Mouse (Mus musculus): ENCODE measurements at regions not wholly inside any gene's neighbourhood (a gene's known extent, or its start where the extent isn't known, plus 50 kb on each side); places are given as distances from the start of the nearest gene placed in this dataset.

- Histone ChIP-seq H3K27ac (ENCODE audit: low read depth) (no peak overlapping the region), H3K4me2 (no peak overlapping the region), H3K9ac (no peak overlapping the region), H3K4me1 (ENCODE audit: insufficient read depth) (no peaks in the 10 kb centered on the region), H3K27me3 (ENCODE audit: insufficient read depth, low read length) (no peaks in the 10 kb centered on the region), H3K9me3 (ENCODE audit: low read depth, low read length) (no peaks in the 10 kb centered on the region; the same call in 1 of the 2 replicates), H3K36me3 (ENCODE audit: insufficient read depth) (no peaks in the 10 kb centered on the region), H3K4me3 (ENCODE audit: low read depth, low read length) (no peak overlapping the region)
- 89% methylated on average over 3 of the region's 3 CpGs for WGBS
- TF ChIP-seq CTCF (IDR thresholded peaks at IDR 0.05; ENCODE audit: low read depth) = no peak
- ATAC-seq (ENCODE audit: insufficient read depth) (no peak), DNase-seq (no peak)
Measured at GRCm38 (mm10) chr13:60237091-60237490, 59.9 kb upstream of the Gas1 start.

- no peaks in the 10 kb centered on the region for H3K27me3 ChIP-seq (ENCODE audit: insufficient read depth, low read length)
- H3K9ac ChIP-seq = no peak overlapping the region
- ATAC-seq (ENCODE audit: insufficient read depth) (no peak), DNase-seq (peak; percentile 24)
- no peaks in the 10 kb centered on the region for H3K4me1 ChIP-seq (ENCODE audit: insufficient read depth)
- no peak overlapping the region for H3K4me2 ChIP-seq
- H3K4me3 ChIP-seq (ENCODE audit: low read depth, low read length) = no peak overlapping the region
- WGBS = 38% methylated on average over 8 of the region's 8 CpGs
- TF ChIP-seq CTCF (IDR thresholded peaks at IDR 0.05; ENCODE audit: low read depth) = no peak
- H3K9me3 ChIP-seq (ENCODE audit: low read depth, low read length) = no peaks in the 10 kb centered on the region; the same call in 1 of the 2 replicates
- no peaks in the 10 kb centered on the region for H3K36me3 ChIP-seq (ENCODE audit: insufficient read depth)
- peak overlapping the region; percentile 58; the same call in 1 of the 2 replicates for H3K27ac ChIP-seq (ENCODE audit: low read depth)
Measured at GRCm38 (mm10) chr13:60242447-60243109, 65.4 kb upstream of the Gas1 start.

GRCm38 (mm10) chr13:60243110-60243481, 65.9 kb upstream of the Gas1 start:
- H3K4me3 ChIP-seq (ENCODE audit: low read depth, low read length) = no peak overlapping the region
- no peak for ATAC-seq (ENCODE audit: insufficient read depth)
- H3K27ac ChIP-seq (ENCODE audit: low read depth) = 0 out of 2 replicates have a peak overlapping the region, but pooled peaks have one; percentile 58
- H3K36me3 ChIP-seq (ENCODE audit: insufficient read depth) = no peaks in the 10 kb centered on the region
- H3K4me1 ChIP-seq (ENCODE audit: insufficient read depth) = no peaks in the 10 kb centered on the region
- H3K9ac ChIP-seq = no peak overlapping the region
- no peaks in the 10 kb centered on the region; the same call in 1 of the 2 replicates for H3K9me3 ChIP-seq (ENCODE audit: low read depth, low read length)
- H3K27me3 ChIP-seq (ENCODE audit: insufficient read depth, low read length) = no peaks in the 10 kb centered on the region
- WGBS = 11% methylated on average over 4 of the region's 4 CpGs
- no peak overlapping the region for H3K4me2 ChIP-seq
- TF ChIP-seq CTCF (IDR thresholded peaks at IDR 0.05; ENCODE audit: low read depth) = no peak
- no peak for DNase-seq

- H3K4me2 ChIP-seq = no peak overlapping the region
- no peak for ATAC-seq (ENCODE audit: insufficient read depth)
- H3K27ac ChIP-seq (ENCODE audit: low read depth) = no peak overlapping the region
- no peaks in the 10 kb centered on the region for H3K36me3 ChIP-seq (ENCODE audit: insufficient read depth)
- no peaks in the 10 kb centered on the region for H3K4me1 ChIP-seq (ENCODE audit: insufficient read depth)
- H3K9me3 ChIP-seq (ENCODE audit: low read depth, low read length) = no peaks in the 10 kb centered on the region
- H3K4me3 ChIP-seq (ENCODE audit: low read depth, low read length) = no peak overlapping the region
- no peak for TF ChIP-seq CTCF (IDR thresholded peaks at IDR 0.05; ENCODE audit: low read depth)
- H3K9ac ChIP-seq = no peak overlapping the region
- peak; percentile 18 for DNase-seq
- WGBS = 44% methylated on average over 7 of the region's 7 CpGs
- H3K27me3 ChIP-seq (ENCODE audit: insufficient read depth, low read length) = no peaks in the 10 kb centered on the region
Measured at GRCm38 (mm10) chr13:60255162-60255561, 78.0 kb upstream of the Gas1 start.

- TF ChIP-seq CTCF (IDR thresholded peaks at IDR 0.05; ENCODE audit: low read depth) = peak; percentile 28; the same call in 1 of the 2 replicates
- peak; percentile 75; the same call in 1 of the 2 replicates for ATAC-seq (ENCODE audit: insufficient read depth)
- H3K27ac ChIP-seq (ENCODE audit: low read depth) = peak overlapping the region; percentile 12; the same call in 1 of the 2 replicates
- H3K36me3 ChIP-seq (ENCODE audit: insufficient read depth) = no peaks in the 10 kb centered on the region
- no peaks in the 10 kb centered on the region for H3K4me1 ChIP-seq (ENCODE audit: insufficient read depth)
- WGBS = 12% methylated on average over 7 of the region's 7 CpGs
- H3K9ac ChIP-seq = no peak overlapping the region
- H3K9me3 ChIP-seq (ENCODE audit: low read depth, low read length) = no peaks in the 10 kb centered on the region
- H3K27me3 ChIP-seq (ENCODE audit: insufficient read depth, low read length) = no peaks in the 10 kb centered on the region
- no peak overlapping the region for H3K4me2 ChIP-seq
- peak; percentile 63 for DNase-seq
- H3K4me3 ChIP-seq (ENCODE audit: low read depth, low read length) = no peak overlapping the region
Measured at GRCm38 (mm10) chr13:60255715-60256114, 78.5 kb upstream of the Gas1 start.

GRCm38 (mm10) chr13:60256997-60257396, 79.8 kb upstream of the Gas1 start:
- Histone ChIP-seq H3K9me3 (ENCODE audit: low read depth, low read length) (no peaks in the 10 kb centered on the region), H3K4me2 (no peak overlapping the region), H3K9ac (no peak overlapping the region), H3K27me3 (ENCODE audit: insufficient read depth, low read length) (no peaks in the 10 kb centered on the region), H3K4me3 (ENCODE audit: low read depth, low read length) (no peak overlapping the region), H3K36me3 (ENCODE audit: insufficient read depth) (no peaks in the 10 kb centered on the region), H3K4me1 (ENCODE audit: insufficient read depth) (no peaks in the 10 kb centered on the region), H3K27ac (ENCODE audit: low read depth) (no peak overlapping the region)
- ATAC-seq (ENCODE audit: insufficient read depth) = no peak; the same call in 1 of the 2 replicates
- DNase-seq = no peak
- WGBS = 50% methylated on average over 8 of the region's 8 CpGs
- TF ChIP-seq CTCF (IDR thresholded peaks at IDR 0.05; ENCODE audit: low read depth) = no peak

- Histone ChIP-seq H3K36me3 (ENCODE audit: insufficient read depth) (no peaks in the 10 kb centered on the region), H3K27me3 (ENCODE audit: insufficient read depth, low read length) (no peaks in the 10 kb centered on the region), H3K4me3 (ENCODE audit: low read depth, low read length) (no peak overlapping the region), H3K9ac (no peak overlapping the region), H3K4me2 (no peak overlapping the region), H3K4me1 (ENCODE audit: insufficient read depth) (no peaks in the 10 kb centered on the region), H3K27ac (ENCODE audit: low read depth) (no peak overlapping the region), H3K9me3 (ENCODE audit: low read depth, low read length) (no peaks in the 10 kb centered on the region)
- DNase-seq (peak; percentile 42), ATAC-seq (ENCODE audit: insufficient read depth) (no peak)
- TF ChIP-seq CTCF (IDR thresholded peaks at IDR 0.05; ENCODE audit: low read depth) = no peak
- WGBS = 26% methylated on average over 3 of the region's 3 CpGs
Measured at GRCm38 (mm10) chr13:60257878-60258277, 80.7 kb upstream of the Gas1 start.

All from lung, embryonic 14.5 days (tissue).